Mouse (Mus musculus) kidney, embryonic 14.5 days (tissue): ENCODE measurements at regions not wholly inside any gene's neighbourhood (a gene's known extent, or its start where the extent isn't known, plus 50 kb on each side); places are given as distances from the start of the nearest gene placed in this dataset.

Source experiments
- ATAC-seq: fragments of 200-750 bp; cut with Nextera tagmentation; 2 replicates; pipeline ENCODE4 v1.8.0; 2017; ENCODE audit warnings: moderate number of reproducible peaks, mild to moderate bottlenecking, moderate TSS enrichment, moderate library complexity; ENCODE audit not compliant: low FRiP score, low TSS enrichment
- H3K27ac ChIP-seq: fragments of 300-500 bp; sonication (generic); 2 replicates; pipeline ENCODE4 v1.5.1; 2014; ENCODE audit warnings: low read depth, mild to moderate bottlenecking, low read length, moderate library complexity, mixed read lengths
- H3K27me3 ChIP-seq: fragments of 300-500 bp; sonication (generic); 2 replicates; pipeline ENCODE4 v1.6.1; 2014; ENCODE audit warnings: mild to moderate bottlenecking, low read length; ENCODE audit not compliant: control insufficient read depth, insufficient read depth
- H3K36me3 ChIP-seq: fragments of 300-500 bp; sonication (generic); 2 replicates; pipeline ENCODE4 v1.6.1; 2014; ENCODE audit warnings: low read length, mixed read lengths; ENCODE audit not compliant: control insufficient read depth, insufficient read depth
- H3K4me1 ChIP-seq: fragments of 300-500 bp; sonication (generic); 2 replicates; pipeline ENCODE4 v1.6.1; 2014; ENCODE audit warnings: low read length, mixed read lengths; ENCODE audit not compliant: control insufficient read depth, insufficient read depth
- H3K4me2 ChIP-seq: fragments of 300-500 bp; sonication (generic); replicated peaks from 2 replicates; pipeline ENCODE4 v1.6.1; 2014; ENCODE audit warnings: low read depth, mild to moderate bottlenecking, low read length
- H3K4me3 ChIP-seq: fragments of 300-500 bp; sonication (generic); 2 replicates; pipeline ENCODE4 v1.5.1; 2014; ENCODE audit warnings: mild to moderate bottlenecking, low read length
- H3K9ac ChIP-seq: fragments of 300-500 bp; sonication (generic); 2 replicates; pipeline ENCODE4 v1.6.1; 2014; ENCODE audit warnings: low read depth, mild to moderate bottlenecking, low read length, moderate library complexity
- H3K9me3 ChIP-seq: fragments of 300-500 bp; sonication (generic); 2 replicates; pipeline ENCODE4 v1.6.1; 2016; ENCODE audit warnings: low read length; ENCODE audit not compliant: control insufficient read depth
- WGBS: fragments of 180-500 bp; shearing (Covaris S2); extraction: QIAGEN DNeasy Blood & Tissue Kit; methylation state at CpG from one replicate; pipeline ENCODE4 v1.1.7; 2014; 5-methylcytosine and 5-hydroxymethylcytosine counted together

DNA sequence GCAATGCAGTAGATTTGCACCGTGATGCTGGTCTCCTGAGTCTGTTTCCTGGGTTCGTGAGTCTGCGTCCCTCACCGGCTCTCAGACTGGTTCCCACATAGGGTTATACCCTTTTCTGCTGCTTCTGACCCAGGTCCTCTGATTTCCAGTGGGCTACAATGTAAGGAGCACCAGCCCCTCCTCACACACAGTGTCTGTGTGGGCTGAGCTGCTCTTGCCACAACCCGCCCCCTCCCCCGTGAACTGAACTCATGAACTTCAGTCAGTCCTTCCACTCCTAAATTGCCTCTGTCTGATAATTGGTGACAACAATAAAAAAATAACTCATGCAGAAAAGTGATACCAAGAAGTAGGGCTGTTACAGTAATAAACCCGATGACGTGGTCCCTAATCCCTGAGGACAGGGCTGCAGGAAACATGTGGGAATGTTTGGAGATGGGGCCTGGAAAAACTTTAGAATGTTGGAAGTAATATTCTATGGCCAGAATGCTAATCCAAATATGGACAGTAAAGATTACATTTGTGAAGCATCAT is 54.2 kb upstream of the Ankfn1 start:
- H3K9me3 ChIP-seq: no peaks in the 10 kb centered on the region
- H3K36me3 ChIP-seq: no peaks in the 10 kb centered on the region
- no peaks in the 10 kb centered on the region for H3K27me3 ChIP-seq
- H3K4me2 ChIP-seq: no peak overlapping the region
- peaks cover 5% of the 10 kb centered on the region; the same call in 1 of the 2 replicates for H3K4me1 ChIP-seq
- H3K9ac ChIP-seq: no peak overlapping the region
- 0 out of 2 replicates have a peak overlapping the region, but pooled peaks have one; percentile 55 for H3K27ac ChIP-seq
- H3K4me3 ChIP-seq: no peak overlapping the region
- peak; percentile 46; the same call in 1 of the 2 replicates for ATAC-seq
- WGBS: 52% methylated on average over 8 of the region's 8 CpGs
